Mouse (Mus musculus) E14TG2a.4 (cell line): ENCODE data around the gene Arpc4.

Source experiments
- CTCF ChIP-seq: conservative IDR thresholded peaks from 2 replicates; pipeline ENCODE4 v1.5.1; 2014; ENCODE audit warnings: low read length
- NANOG ChIP-seq: IDR thresholded peaks from 2 replicates; pipeline ENCODE4 v1.6.1; 2014; ENCODE audit warnings: borderline replicate concordance, low read length, mixed read lengths
- POU5F1 ChIP-seq: IDR thresholded peaks from 2 replicates; pipeline ENCODE4 v1.6.1; 2014; ENCODE audit warnings: low read length, borderline replicate concordance

DNA sequence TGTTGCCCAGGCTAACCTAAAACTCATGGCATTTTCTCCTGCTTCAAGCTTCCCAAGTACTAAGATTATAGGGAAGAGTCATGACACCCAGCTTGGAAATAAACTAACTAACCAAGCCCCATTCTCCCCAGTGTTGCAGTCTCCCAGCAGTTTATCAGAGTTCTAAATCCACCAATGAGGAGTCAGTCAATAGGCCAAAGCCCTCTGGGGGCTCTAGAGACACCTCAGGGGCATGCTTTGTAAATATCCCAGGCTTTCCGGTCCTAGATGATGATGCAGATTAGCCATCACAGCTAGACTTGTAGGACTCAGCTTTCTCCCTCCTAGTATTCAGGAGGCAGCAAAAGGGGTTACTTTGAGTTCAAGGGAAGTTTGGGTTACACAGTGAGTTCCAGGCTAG, 32.1 kb downstream of the Arpc4 start:
- TF ChIP-seq CTCF (no peak), NANOG (no peak), POU5F1 (no peak)
